Mouse (Mus musculus) forebrain, embryonic 16.5 days (tissue): Measurements from ENCODE around the gene Naxd. TPM values are rescaled to one million over a fixed set of nuclear protein-coding genes. Genes with fewer than 3 reads are reported as not detected.

Experiments
- ATAC-seq: fragments of 200-750 bp; cut with Nextera tagmentation; 2 replicates; pipeline ENCODE4 v1.8.0; 2017; ENCODE audit warnings: mild to moderate bottlenecking, moderate library complexity
- H3K27ac ChIP-seq: fragments of 300-500 bp; sonication (generic); 2 replicates; pipeline ENCODE4 v1.5.1; 2014; ENCODE audit warnings: low read length, control low read depth
- H3K27me3 ChIP-seq: fragments of 300-500 bp; sonication (generic); replicated peaks from 2 replicates; pipeline ENCODE4 v1.6.1; 2014; ENCODE audit warnings: low read length; ENCODE audit not compliant: control insufficient read depth, insufficient read depth
- H3K36me3 ChIP-seq: fragments of 300-500 bp; sonication (generic); 2 replicates; pipeline ENCODE4 v1.6.1; 2014; ENCODE audit not compliant: control insufficient read depth, insufficient read depth
- H3K4me1 ChIP-seq: fragments of 300-500 bp; sonication (generic); replicated peaks from 2 replicates; pipeline ENCODE4 v1.6.1; 2014; ENCODE audit warnings: low read length; ENCODE audit not compliant: control insufficient read depth, insufficient read depth
- H3K4me2 ChIP-seq: fragments of 300-500 bp; sonication (generic); 2 replicates; pipeline ENCODE4 v1.6.1; 2014; ENCODE audit warnings: mild to moderate bottlenecking, low read length, control low read depth
- H3K4me3 ChIP-seq: fragments of 300-500 bp; sonication (generic); replicated peaks from 2 replicates; pipeline ENCODE4 v1.5.1; 2014; ENCODE audit warnings: mild to moderate bottlenecking, low read length, control low read depth
- H3K9ac ChIP-seq: fragments of 300-500 bp; sonication (generic); replicated peaks from 2 replicates; pipeline ENCODE4 v1.6.1; 2014; ENCODE audit warnings: low read depth, low read length, control low read depth
- H3K9me3 ChIP-seq: fragments of 300-500 bp; sonication (generic); 2 replicates; pipeline ENCODE4 v1.6.1; 2016; ENCODE audit warnings: low read length; ENCODE audit not compliant: control insufficient read depth
- WGBS: fragments of 180-500 bp; shearing (Covaris S2); extraction: QIAGEN DNeasy Blood & Tissue Kit; methylation state at CpG from one replicate; pipeline ENCODE4 v1.1.7; 2014; 5-methylcytosine and 5-hydroxymethylcytosine counted together
- polyA plus RNA-seq: library from polyadenylated mRNA; unstranded; fragments of >200 nt; fragmentation: Nextera tagmentation; extraction: Ambion mirVana; gene quantifications from 2 replicates; pipeline ENCODE4 v1.2.1, GENCODE M21; 2015

Naxd gene
- polyA plus RNA-seq, 1 experiment from 2014 or later = 168 TPM

DNA sequence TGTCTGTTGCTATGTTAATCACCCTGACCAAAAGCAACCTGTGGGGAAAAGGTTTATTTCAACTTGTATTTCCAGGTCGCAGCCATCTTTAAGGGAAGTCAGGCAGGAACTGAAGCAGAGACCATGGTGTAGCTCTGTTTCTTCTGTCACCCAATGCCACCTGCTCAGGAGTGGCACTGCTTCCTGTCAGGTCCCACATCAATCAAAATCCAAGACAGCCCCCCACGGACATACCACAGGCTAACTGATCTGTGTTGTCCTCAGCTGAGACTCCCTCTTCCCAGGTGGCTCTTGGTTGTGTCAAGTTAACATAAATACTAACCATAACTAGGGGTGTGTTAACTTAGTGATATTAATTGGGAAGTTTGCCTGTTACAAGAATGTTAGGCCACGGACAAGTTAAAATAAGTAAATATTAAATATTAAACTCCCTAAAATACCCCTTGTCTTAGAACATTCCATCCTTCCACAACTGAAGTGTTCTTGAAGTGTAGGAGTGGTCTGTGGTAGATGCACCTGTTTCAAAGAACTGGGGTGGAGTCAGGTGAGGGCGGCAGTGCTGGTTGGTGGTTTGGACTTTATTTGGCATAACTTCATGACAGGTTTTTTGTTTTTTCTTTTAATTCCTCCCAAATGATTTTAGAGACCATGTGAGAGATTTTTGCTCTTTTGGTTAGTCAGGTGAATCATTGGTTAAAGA is 1.6 kb downstream of the Naxd start:
- H3K27ac ChIP-seq = no peak overlapping the region
- H3K27me3 ChIP-seq = peaks cover 8% of the 10 kb centered on the region; the same call in 1 of the 2 replicates
- WGBS = 90% methylated on average over 4 of the region's 4 CpGs
- 0 out of 2 replicates have a peak, but pooled peaks cover under 1% of the 10 kb centered on the region for H3K36me3 ChIP-seq
- no peak overlapping the region for H3K9ac ChIP-seq
- no peak overlapping the region for H3K4me2 ChIP-seq
- ATAC-seq = no peak
- no peaks in the 10 kb centered on the region for H3K9me3 ChIP-seq
- no peak overlapping the region for H3K4me3 ChIP-seq
- H3K4me1 ChIP-seq = peaks cover 17% of the 10 kb centered on the region

DNA sequence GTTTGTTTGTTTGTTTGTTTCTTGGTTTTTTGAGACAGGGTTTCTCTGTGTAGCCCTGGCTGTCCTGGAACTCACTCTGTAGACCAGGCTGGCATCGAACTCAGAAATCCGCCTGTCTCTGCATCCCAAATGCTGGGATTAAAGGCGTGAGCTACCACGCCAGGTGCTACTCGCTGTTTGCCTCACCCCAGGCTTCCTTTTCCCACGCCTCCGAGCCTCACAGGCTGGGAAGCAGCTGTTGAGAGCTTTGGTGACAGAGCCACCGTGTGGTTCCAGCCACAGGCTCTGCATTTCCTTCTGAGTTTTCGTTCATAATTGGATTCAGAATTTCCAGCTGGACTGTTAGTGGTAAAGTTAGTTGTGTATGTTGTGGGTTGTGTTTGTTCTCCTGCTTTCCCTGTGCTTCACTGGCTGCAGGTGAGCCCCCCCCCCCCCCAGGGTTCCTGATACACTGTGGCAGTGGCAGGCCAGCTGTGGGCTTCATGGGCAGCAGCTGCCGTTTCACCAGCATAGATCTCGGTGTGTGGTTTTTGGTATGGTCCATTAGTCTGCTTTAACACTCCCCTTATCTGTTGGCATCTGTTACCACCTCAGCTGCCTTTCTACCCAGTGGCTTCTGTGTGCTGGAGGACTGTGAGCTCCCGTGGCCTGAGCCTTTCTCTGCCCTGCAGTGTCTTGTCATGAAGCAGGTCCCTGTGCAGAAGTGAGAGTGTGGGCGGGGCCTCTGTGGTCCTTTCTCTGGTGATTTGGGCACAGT is 6.3 kb downstream of the Naxd start:
- WGBS = 92% methylated on average over 13 of the region's 13 CpGs

DNA sequence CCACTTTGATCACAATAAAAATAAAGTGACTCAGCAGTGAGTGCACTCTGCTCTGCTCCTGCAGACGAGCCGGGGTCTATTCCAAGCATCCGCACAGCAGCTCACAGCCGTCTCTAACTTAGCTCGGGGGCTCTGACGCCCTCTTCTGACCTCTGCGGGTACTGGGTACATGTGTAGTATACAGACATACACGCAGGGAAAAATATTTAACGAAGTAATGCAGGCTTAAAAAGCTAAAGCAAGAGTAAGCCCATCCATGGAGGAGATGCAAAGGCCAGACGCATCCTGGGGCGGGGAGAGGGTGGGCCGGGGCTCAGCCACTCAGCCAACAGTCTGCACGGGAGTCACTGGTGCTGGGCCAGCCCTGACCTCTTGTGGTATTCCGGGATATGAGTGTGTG is 8.8 kb downstream of the Naxd start:
- no peaks in the 10 kb centered on the region for H3K27me3 ChIP-seq
- H3K27ac ChIP-seq = no peak overlapping the region
- WGBS = 84% methylated on average over 14 of the region's 14 CpGs
- no peak overlapping the region for H3K4me3 ChIP-seq
- no peaks in the 10 kb centered on the region for H3K9me3 ChIP-seq
- ATAC-seq = no peak
- H3K4me2 ChIP-seq = no peak overlapping the region
- H3K36me3 ChIP-seq = peaks cover 30% of the 10 kb centered on the region
- no peak overlapping the region for H3K9ac ChIP-seq
- no peaks in the 10 kb centered on the region for H3K4me1 ChIP-seq

More for the DNA sequence above, 6.3 kb downstream of the Naxd start:
- ATAC-seq = no peak
- Histone ChIP-seq H3K27me3 (no peaks in the 10 kb centered on the region), H3K36me3 (peaks cover 16% of the 10 kb centered on the region), H3K4me1 (peaks cover 2% of the 10 kb centered on the region), H3K4me3 (no peak overlapping the region), H3K27ac (no peak overlapping the region), H3K9ac (no peak overlapping the region), H3K9me3 (no peaks in the 10 kb centered on the region), H3K4me2 (no peak overlapping the region)

DNA sequence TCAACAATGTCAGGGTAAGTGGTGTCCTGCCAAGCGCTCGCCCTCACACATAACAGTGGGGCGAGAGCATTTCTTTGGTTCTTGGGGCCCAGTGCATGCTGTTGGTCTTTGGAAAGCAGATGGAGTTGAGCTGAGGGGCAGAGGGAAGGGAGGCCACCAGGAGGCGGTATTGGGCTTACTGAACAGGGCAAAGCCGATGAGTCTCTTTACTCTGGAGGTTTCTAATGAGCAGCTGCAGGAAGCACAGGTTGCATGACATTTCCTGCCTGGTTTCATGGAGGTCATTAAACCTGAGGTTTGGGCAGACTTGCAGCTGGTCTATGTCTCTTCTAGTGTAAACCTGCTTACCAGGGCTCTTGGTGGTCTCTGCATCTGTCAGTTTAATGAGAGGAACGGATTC is 9.5 kb downstream of the Naxd start:
- no peak overlapping the region for H3K4me2 ChIP-seq
- H3K9ac ChIP-seq = no peak overlapping the region
- no peaks in the 10 kb centered on the region for H3K4me1 ChIP-seq
- peaks cover 37% of the 10 kb centered on the region for H3K36me3 ChIP-seq
- ATAC-seq = peak; percentile 44; the same call in 1 of the 2 replicates
- H3K27me3 ChIP-seq = no peaks in the 10 kb centered on the region
- no peak overlapping the region for H3K27ac ChIP-seq
- H3K4me3 ChIP-seq = no peak overlapping the region
- H3K9me3 ChIP-seq = no peaks in the 10 kb centered on the region
- WGBS = 70% methylated on average over 6 of the region's 6 CpGs

DNA sequence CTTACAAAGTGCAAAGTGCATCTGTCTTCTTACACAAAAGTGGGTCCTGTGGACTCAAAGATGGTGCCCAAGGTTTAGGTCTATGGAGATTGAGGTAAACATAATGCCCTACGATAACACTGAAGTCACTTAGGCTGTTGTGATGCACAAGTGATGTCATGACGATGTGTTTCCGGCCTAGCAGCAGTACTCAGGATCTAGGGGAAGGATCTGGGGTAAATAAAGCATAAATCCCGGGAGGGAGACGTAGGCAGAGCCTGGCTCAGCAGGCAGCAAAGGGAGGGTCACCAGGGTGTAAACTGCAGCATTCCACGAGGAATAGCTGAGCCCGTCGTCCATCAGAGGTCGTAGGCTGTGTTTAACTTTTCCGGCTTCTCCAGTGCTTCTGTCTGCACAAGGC is 11.6 kb downstream of the Naxd start:
- no peak overlapping the region for H3K4me3 ChIP-seq
- ATAC-seq = no peak
- peaks cover 45% of the 10 kb centered on the region for H3K36me3 ChIP-seq
- H3K9ac ChIP-seq = no peak overlapping the region
- H3K4me2 ChIP-seq = no peak overlapping the region
- WGBS = 85% methylated on average over 10 of the region's 10 CpGs
- no peaks in the 10 kb centered on the region for H3K27me3 ChIP-seq
- no peak overlapping the region for H3K27ac ChIP-seq
- H3K9me3 ChIP-seq = no peaks in the 10 kb centered on the region
- H3K4me1 ChIP-seq = no peaks in the 10 kb centered on the region

DNA sequence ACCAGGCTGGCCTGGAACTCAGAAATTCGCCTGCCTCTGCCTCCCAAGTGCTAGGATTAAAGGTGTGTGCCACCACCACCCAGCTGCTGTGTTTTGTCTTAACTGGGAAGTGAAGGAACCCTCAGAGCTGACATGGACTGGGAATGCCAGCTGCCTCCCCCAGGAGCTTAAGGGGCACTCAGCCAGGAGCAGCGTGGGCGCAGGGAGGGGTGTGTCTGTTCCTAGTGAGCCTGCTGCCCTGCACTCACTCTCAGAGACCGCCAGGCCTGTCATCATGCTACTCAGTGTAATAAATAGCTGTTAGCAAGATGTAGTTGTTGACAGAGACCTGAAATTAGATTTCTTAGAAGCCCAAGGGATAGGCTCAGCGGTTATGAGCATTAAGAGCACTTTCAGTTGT is 13.7 kb downstream of the Naxd start:
- H3K4me1 ChIP-seq = no peaks in the 10 kb centered on the region
- ATAC-seq = no peak
- WGBS = 90% methylated on average over 5 of the region's 5 CpGs
- H3K9ac ChIP-seq = no peak overlapping the region
- H3K27ac ChIP-seq = no peak overlapping the region
- H3K27me3 ChIP-seq = no peaks in the 10 kb centered on the region
- no peak overlapping the region for H3K4me2 ChIP-seq
- peaks cover 32% of the 10 kb centered on the region for H3K36me3 ChIP-seq
- no peaks in the 10 kb centered on the region for H3K9me3 ChIP-seq
- no peak overlapping the region for H3K4me3 ChIP-seq

DNA sequence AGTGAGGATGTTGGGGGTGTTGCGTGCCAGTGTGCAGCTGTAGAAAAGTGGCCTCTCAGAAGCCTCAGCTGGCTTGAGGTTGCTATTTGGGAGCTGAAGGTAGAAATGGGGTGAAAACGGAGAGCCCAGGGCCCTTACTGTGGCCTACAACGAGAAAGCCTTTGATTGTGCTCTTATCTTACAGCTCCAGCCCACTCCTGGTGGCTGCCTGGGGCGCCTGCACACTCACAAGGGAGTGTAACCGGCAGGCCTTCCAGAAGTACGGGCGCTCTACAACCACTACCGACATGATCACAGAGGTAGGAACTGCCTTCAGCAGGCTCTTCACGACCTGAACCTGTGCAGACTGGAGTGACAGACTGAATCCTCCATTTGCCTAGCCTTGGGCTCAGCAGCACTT is 15.4 kb downstream of the Naxd start:
- H3K9ac ChIP-seq = no peak overlapping the region
- H3K9me3 ChIP-seq = no peaks in the 10 kb centered on the region
- 93% methylated on average over 9 of the region's 9 CpGs for WGBS
- peaks cover 34% of the 10 kb centered on the region for H3K36me3 ChIP-seq
- no peak for ATAC-seq
- no peak overlapping the region for H3K4me3 ChIP-seq
- H3K27me3 ChIP-seq = no peaks in the 10 kb centered on the region
- H3K27ac ChIP-seq = no peak overlapping the region
- H3K4me1 ChIP-seq = no peaks in the 10 kb centered on the region
- no peak overlapping the region for H3K4me2 ChIP-seq

DNA sequence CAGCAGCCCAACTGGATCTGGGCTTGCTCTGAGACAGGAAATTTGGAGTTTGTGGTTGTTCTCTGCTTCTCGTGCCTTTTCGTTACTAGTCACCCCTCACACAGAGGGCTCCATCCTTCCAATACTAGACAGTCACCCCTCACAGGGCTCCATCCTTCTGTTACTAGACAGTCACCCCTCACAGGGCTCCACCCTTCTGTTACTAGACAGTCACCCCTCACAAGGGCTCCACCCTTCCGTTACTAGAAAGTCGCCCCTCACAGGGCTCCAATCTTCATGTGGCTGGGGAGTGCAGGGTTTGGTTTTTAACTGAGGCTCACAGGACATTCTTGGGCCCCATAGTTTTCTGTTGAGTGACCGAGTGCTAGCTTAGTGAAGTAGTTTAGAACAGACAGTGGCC is 15.9 kb downstream of the Naxd start:
- no peak overlapping the region for H3K4me3 ChIP-seq
- H3K36me3 ChIP-seq = peaks cover 35% of the 10 kb centered on the region
- no peak for ATAC-seq
- no peaks in the 10 kb centered on the region for H3K27me3 ChIP-seq
- no peaks in the 10 kb centered on the region for H3K4me1 ChIP-seq
- H3K4me2 ChIP-seq = no peak overlapping the region
- no peak overlapping the region for H3K27ac ChIP-seq
- WGBS = 88% methylated on average over 5 of the region's 5 CpGs
- H3K9ac ChIP-seq = no peak overlapping the region
- H3K9me3 ChIP-seq = no peaks in the 10 kb centered on the region

DNA sequence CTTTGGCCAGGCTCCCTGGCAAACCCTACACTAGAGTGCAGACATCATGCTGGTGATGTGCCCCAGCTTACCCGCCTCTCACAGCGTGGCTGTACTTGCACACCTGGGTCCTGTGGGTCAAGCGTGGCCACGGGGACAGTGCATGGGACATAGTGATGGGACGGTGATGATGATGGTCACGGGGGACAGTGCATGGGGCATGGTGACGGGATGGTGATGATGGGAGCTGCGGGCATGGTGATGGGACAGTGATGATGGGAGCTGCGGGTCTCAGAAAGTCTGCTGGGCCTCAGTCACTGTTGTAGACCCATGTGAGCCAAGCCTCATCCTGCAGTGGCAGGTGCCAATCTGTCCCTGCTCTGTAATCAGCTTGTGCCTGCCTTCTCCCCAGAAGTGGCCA is 19.0 kb downstream of the Naxd start:
- Histone ChIP-seq H3K4me2 (no peak overlapping the region), H3K36me3 (peaks cover 20% of the 10 kb centered on the region), H3K4me1 (no peaks in the 10 kb centered on the region), H3K4me3 (no peak overlapping the region), H3K27me3 (no peaks in the 10 kb centered on the region), H3K27ac (no peak overlapping the region), H3K9me3 (no peaks in the 10 kb centered on the region), H3K9ac (no peak overlapping the region)
- no peak for ATAC-seq
- WGBS = 94% methylated on average over 9 of the region's 9 CpGs
